Mouse (Mus musculus) embryonic facial prominence, embryonic 14.5 days (tissue): ENCODE results near the gene Foxf2. TPM values are rescaled to one million over a fixed set of nuclear protein-coding genes. Genes with fewer than 3 reads are reported as not detected.

Experiments used
- ATAC-seq: fragments of 200-750 bp; cut with Nextera tagmentation; 2 replicates; pipeline ENCODE4 v1.8.0; 2017; ENCODE audit warnings: low read depth, moderate number of reproducible peaks, moderate TSS enrichment
- DNase-seq: peaks from one replicate; pipeline ENCODE4 v3.0.0-alpha.2; 2015; ENCODE audit warnings: low spot score
- H3K27ac ChIP-seq: fragments of 300-500 bp; sonication (generic); replicated peaks from 2 replicates; pipeline ENCODE4 v1.5.1; 2014; ENCODE audit warnings: low read depth, mild to moderate bottlenecking, low read length, moderate library complexity
- H3K27me3 ChIP-seq: fragments of 300-500 bp; sonication (generic); replicated peaks from 2 replicates; pipeline ENCODE4 v1.6.1; 2014; ENCODE audit warnings: low read length; ENCODE audit not compliant: control insufficient read depth, insufficient read depth
- H3K36me3 ChIP-seq: fragments of 300-500 bp; sonication (generic); 2 replicates; pipeline ENCODE4 v1.6.1; 2014; ENCODE audit warnings: low read length, mixed read lengths; ENCODE audit not compliant: control insufficient read depth, insufficient read depth
- H3K4me1 ChIP-seq: fragments of 300-500 bp; sonication (generic); 2 replicates; pipeline ENCODE4 v1.6.1; 2014; ENCODE audit warnings: antibody characterized with exemption, low read length; ENCODE audit not compliant: control insufficient read depth, insufficient read depth
- H3K4me2 ChIP-seq: fragments of 300-500 bp; sonication (generic); 2 replicates; pipeline ENCODE4 v1.6.1; 2014; ENCODE audit warnings: low read depth, mild to moderate bottlenecking, low read length, moderate library complexity, mixed read lengths
- H3K4me3 ChIP-seq: fragments of 300-500 bp; sonication (generic); 2 replicates; pipeline ENCODE4 v1.5.1; 2014; ENCODE audit warnings: low read depth, mild to moderate bottlenecking, low read length
- H3K9ac ChIP-seq: fragments of 300-500 bp; sonication (generic); 2 replicates; pipeline ENCODE4 v1.6.1; 2014; ENCODE audit warnings: low read depth, mild to moderate bottlenecking, low read length, moderate library complexity, mixed read lengths
- H3K9me3 ChIP-seq: fragments of 300-500 bp; sonication (generic); 2 replicates; pipeline ENCODE4 v1.6.1; 2016; ENCODE audit warnings: low read length; ENCODE audit not compliant: control insufficient read depth
- WGBS: fragments of 180-500 bp; shearing (Covaris S2); extraction: QIAGEN DNeasy Blood & Tissue Kit; methylation state at CpG from one replicate; pipeline ENCODE4 v1.1.7; 2014; 5-methylcytosine and 5-hydroxymethylcytosine counted together
- polyA plus RNA-seq: library from polyadenylated mRNA; unstranded; fragments of >200 nt; fragmentation: Nextera tagmentation; extraction: Ambion mirVana; gene quantifications from 2 replicates; pipeline ENCODE4 v1.2.1, GENCODE M21; 2014

The Foxf2 gene
- polyA plus RNA-seq, 1 experiment from 2014 or later: 5.1 TPM

DNA sequence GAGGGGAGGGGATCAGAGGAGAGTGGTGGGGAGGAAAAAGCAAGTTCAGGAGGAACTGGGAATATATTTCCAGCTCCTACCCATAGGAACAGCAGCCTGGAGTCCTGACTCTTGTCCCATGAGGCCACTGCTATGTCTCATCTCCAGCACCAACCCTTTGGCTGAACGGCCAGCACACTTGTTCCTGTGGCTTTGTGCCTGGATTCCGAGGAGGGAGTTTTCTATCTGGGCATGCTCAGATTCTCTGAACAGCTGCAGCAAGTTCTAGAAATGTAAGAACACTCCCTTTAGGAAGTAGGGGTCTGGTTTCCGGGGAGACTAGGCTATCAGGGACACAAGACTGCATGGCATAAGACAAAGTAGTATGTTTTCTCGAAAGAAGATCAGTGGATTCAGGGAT, 9.9 kb downstream of the Foxf2 start:
- Histone ChIP-seq H3K4me3 (no peak overlapping the region), H3K4me1 (no peaks in the 10 kb centered on the region), H3K27ac (no peak overlapping the region), H3K36me3 (no peaks in the 10 kb centered on the region), H3K9ac (no peak overlapping the region), H3K4me2 (no peak overlapping the region), H3K9me3 (no peaks in the 10 kb centered on the region), H3K27me3 (peaks cover 25% of the 10 kb centered on the region)
- 63% methylated on average over 4 of the region's 4 CpGs for WGBS
- DNase-seq (no peak), ATAC-seq (no peak)

DNA sequence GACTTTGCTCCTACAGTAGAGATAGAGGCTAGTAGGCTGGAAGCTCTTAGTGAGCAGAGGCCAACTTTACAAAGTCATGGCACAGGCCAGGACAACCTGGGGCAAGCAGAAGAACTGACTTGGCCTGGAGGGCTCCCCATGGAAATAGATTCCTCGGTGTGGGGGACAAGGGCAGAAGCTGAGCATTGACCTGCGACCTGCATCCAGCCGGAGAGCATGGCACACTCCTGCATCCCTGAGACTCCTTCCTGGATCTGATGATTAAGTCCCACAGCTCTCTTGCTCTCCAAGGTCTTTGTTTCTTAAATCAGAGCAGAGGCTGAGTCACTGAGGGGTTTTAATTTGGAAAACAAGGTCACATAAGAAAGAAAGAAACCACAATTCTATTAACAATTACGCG, 15.9 kb downstream of the Foxf2 start:
- no peaks in the 10 kb centered on the region for H3K36me3 ChIP-seq
- H3K4me1 ChIP-seq: no peaks in the 10 kb centered on the region
- ATAC-seq (no peak), DNase-seq (no peak)
- no peak overlapping the region for H3K4me3 ChIP-seq
- no peak overlapping the region for H3K4me2 ChIP-seq
- 69% methylated on average over 5 of the region's 5 CpGs for whole genome bisulfite sequencing
- H3K27me3 ChIP-seq: peaks cover 2% of the 10 kb centered on the region; the same call in 1 of the 2 replicates
- no peak overlapping the region for H3K27ac ChIP-seq
- H3K9me3 ChIP-seq: no peaks in the 10 kb centered on the region
- H3K9ac ChIP-seq: no peak overlapping the region

DNA sequence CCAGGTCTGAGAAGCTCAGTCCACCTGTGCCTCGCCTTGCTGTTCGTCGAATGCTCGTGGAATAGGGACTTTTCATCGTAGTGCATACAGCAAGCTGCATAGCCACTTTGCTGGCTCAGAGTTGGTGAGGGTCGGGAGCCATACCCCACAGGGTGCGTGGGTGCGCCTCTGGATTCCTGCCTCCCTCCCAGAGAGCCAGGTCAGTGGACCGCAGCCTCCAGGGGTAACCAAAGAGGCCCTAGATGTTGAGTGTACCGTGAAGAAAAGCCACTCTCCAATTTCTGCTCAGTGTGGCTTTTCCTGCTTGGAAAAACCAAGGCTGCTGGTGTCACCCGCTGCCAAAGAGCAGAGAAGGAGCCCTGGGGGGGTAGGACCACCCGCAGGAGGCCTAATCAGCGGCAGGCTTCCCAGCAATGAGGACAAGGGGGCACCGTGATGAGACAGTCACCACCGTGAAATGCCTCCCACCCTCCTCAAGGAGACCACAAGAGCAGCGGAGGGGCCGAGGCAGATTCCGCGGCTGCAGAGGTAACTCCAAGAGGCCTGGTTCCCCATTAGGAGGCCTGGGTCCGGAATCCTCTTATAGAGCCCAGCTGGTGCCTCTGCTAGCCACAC, 26.6 kb downstream of the Foxf2 start:
- Histone ChIP-seq H3K9ac (no peak overlapping the region), H3K4me3 (no peak overlapping the region), H3K4me1 (no peaks in the 10 kb centered on the region), H3K27me3 (no peaks in the 10 kb centered on the region), H3K36me3 (no peaks in the 10 kb centered on the region), H3K9me3 (no peaks in the 10 kb centered on the region), H3K4me2 (no peak overlapping the region), H3K27ac (no peak overlapping the region)
- 69% methylated on average over 20 of the region's 20 CpGs for WGBS
- no peak for DNase-seq
- no peak for ATAC-seq

DNA sequence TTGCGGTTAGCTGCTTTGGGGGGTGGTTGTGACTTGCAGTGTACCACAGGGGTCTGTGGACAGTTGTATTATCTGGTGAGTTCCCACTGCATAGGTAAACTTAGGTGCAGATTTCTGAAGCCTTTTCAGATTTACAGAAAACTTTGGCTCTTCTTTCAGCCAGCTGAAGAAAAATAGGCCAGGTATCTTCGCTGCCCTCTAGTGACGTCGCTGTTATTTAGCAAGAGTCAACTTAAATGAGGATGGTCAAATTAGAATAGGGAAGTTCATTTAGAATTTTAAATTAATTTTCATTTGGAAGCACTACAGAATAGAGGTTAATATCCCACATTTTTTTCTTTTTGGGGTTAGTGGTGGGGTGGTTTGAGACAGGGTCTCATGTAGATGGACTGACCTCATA, 30.6 kb downstream of the Foxf2 start:
- DNase-seq: no peak

DNA sequence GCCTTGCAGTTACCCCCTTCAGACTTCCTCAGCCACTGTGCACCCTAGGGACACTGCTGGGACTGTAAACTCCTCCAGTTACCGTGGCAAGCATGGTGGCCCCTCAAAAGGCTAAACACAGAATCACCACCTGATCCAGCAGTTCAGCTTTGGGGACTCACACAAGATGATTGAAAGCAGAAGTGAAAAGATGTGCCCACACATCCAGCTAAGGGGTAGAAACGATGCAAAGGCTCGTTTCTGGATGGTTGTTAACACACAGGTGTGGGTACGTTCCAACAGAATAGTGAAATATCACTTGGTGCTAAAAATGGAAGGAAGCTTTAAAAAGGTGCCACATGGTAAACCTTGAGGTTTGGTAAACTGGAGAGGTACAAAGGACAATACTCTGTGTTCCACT, 32.6 kb downstream of the Foxf2 start:
- H3K36me3 ChIP-seq: no peaks in the 10 kb centered on the region
- no peak overlapping the region for H3K4me2 ChIP-seq
- H3K9ac ChIP-seq: no peak overlapping the region
- no peak overlapping the region for H3K27ac ChIP-seq
- DNase-seq (no peak), ATAC-seq (no peak)
- no peaks in the 10 kb centered on the region for H3K9me3 ChIP-seq
- H3K27me3 ChIP-seq: no peaks in the 10 kb centered on the region; the same call in 1 of the 2 replicates
- H3K4me1 ChIP-seq: no peaks in the 10 kb centered on the region
- WGBS: 75% methylated on average over 4 of the region's 4 CpGs
- no peak overlapping the region for H3K4me3 ChIP-seq

More for the DNA sequence above, 30.6 kb downstream of the Foxf2 start:
- H3K4me1 ChIP-seq: no peaks in the 10 kb centered on the region
- no peaks in the 10 kb centered on the region for H3K9me3 ChIP-seq
- no peak overlapping the region for H3K4me3 ChIP-seq
- WGBS: 53% methylated on average over 4 of the region's 4 CpGs
- H3K9ac ChIP-seq: no peak overlapping the region
- no peak for ATAC-seq
- H3K36me3 ChIP-seq: no peaks in the 10 kb centered on the region
- no peaks in the 10 kb centered on the region; the same call in 1 of the 2 replicates for H3K27me3 ChIP-seq
- H3K27ac ChIP-seq: no peak overlapping the region
- H3K4me2 ChIP-seq: no peak overlapping the region

DNA sequence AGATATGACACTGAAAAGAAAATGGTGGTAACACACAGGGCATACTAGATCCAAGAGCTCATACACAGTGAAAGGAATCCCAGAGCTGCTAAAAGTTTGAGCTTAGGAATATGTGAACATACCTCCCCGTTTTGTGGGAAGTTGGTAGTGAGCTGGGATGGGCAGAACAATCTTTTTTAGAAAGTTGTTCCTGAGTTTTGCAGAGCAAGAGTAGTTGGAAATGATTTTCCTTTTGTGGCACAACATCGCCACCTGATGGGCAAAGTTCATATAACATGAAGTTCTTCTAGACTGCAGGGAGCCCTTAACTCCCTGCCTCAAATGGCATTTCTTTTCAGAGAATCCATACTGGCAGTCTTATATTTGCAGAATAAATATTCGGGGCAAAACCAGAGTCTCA, 33.3 kb downstream of the Foxf2 start:
- H3K9me3 ChIP-seq: no peaks in the 10 kb centered on the region
- 3% methylated on average over 3 of the region's 3 CpGs for WGBS
- DNase-seq: peak; percentile 79
- H3K9ac ChIP-seq: no peak overlapping the region
- H3K4me1 ChIP-seq: no peaks in the 10 kb centered on the region
- no peak overlapping the region for H3K27ac ChIP-seq
- H3K36me3 ChIP-seq: no peaks in the 10 kb centered on the region
- H3K4me3 ChIP-seq: no peak overlapping the region
- 0 out of 2 replicates have a peak, but pooled peaks have one; percentile 18 for ATAC-seq
- H3K4me2 ChIP-seq: no peak overlapping the region
- no peaks in the 10 kb centered on the region; the same call in 1 of the 2 replicates for H3K27me3 ChIP-seq

DNA sequence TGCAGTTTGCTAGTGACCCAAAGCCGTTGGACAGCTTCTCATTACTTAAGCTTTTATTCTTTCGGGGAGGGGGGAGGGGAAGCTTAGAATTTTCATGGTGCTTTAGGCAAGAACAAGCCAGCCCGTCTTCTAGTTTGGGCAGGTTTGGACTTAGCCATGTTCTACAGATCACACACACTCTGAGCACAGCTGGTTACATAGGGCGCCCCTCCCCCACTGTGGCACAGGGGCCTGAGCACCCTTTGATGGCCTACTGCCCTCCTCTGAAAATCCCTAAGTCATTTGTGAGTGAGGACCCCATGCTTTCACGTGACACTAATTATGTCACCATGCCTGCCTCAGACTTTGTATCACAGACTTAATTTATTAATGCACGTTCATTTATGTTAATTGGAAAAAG, 35.6 kb downstream of the Foxf2 start:
- no peaks in the 10 kb centered on the region; the same call in 1 of the 2 replicates for H3K27me3 ChIP-seq
- no peak overlapping the region for H3K4me2 ChIP-seq
- H3K27ac ChIP-seq: no peak overlapping the region
- no peak overlapping the region for H3K4me3 ChIP-seq
- peak; percentile 42 for DNase-seq
- H3K4me1 ChIP-seq: no peaks in the 10 kb centered on the region
- H3K36me3 ChIP-seq: no peaks in the 10 kb centered on the region
- H3K9ac ChIP-seq: no peak overlapping the region
- H3K9me3 ChIP-seq: no peaks in the 10 kb centered on the region
- ATAC-seq: no peak
- WGBS: 49% methylated on average over 6 of the region's 6 CpGs

DNA sequence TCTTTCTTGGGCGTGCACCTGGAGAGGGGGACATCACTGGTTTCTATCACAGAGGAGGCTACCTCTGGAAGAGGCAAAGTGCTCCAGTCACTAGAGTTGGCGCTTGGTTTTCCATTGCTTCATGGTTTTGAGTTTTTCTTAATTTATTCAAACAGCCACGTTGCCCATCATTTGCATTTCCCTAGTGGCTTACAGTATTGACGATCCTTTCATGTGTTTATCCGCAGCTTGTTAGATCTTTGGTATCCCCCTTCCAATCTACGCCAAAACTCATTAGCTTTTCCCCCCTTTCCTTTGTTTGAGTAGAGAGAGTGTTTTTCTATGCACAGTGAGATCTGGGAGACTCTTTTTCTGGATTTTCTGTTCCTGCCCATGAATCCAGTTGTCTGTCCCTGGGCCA, 39.8 kb downstream of the Foxf2 start:
- no peak overlapping the region for H3K4me3 ChIP-seq
- H3K9ac ChIP-seq: no peak overlapping the region
- no peaks in the 10 kb centered on the region for H3K36me3 ChIP-seq
- no peaks in the 10 kb centered on the region for H3K9me3 ChIP-seq
- no peak for DNase-seq
- 67% methylated on average over 6 of the region's 6 CpGs for WGBS
- H3K27ac ChIP-seq: no peak overlapping the region
- no peak overlapping the region for H3K4me2 ChIP-seq
- no peaks in the 10 kb centered on the region for H3K27me3 ChIP-seq
- no peaks in the 10 kb centered on the region for H3K4me1 ChIP-seq
- no peak for ATAC-seq

DNA sequence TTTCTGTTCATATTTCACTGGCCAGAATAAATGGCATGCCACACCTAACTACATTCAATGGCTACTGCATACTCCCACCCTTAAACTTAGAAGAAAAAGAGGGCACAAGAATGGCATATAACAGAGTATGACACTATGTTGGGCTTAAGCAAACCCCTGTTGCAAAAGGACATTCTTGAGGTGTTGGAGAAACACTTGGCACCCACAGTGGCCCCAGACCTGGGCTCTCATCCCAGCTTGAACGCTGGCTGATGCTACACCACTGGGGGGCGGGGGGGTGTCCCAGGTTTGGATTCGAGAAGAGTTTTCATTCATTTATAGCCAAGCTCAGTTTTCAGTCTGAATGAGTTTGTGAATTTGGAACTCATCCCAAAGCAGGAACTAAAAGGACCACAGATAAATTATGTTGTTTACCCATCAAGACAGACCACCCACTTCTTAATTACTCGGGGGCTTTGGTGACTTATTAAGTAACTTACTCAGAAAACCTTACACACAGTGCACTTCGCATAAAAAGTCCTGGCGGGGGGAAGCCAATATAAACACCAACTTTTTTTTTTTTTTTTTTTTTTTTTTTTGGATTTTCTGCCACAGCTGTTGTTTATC, 42.4 kb downstream of the Foxf2 start:
- Histone ChIP-seq H3K9ac (no peak overlapping the region), H3K36me3 (no peaks in the 10 kb centered on the region), H3K4me3 (no peak overlapping the region), H3K9me3 (no peaks in the 10 kb centered on the region), H3K27ac (no peak overlapping the region), H3K4me1 (no peaks in the 10 kb centered on the region), H3K27me3 (no peaks in the 10 kb centered on the region), H3K4me2 (no peak overlapping the region)
- DNase-seq (peak; percentile 56), ATAC-seq (no peak)
- WGBS: 50% methylated on average over 6 of the region's 6 CpGs
